Mouse (Mus musculus) heart, embryonic 12.5 days (tissue): Measurements from ENCODE around the gene Mrpl41. TPM values are rescaled to one million over a fixed set of nuclear protein-coding genes. Genes with fewer than 3 reads are reported as not detected.

ENCODE experiments used
- ATAC-seq: fragments of 200-750 bp; cut with Nextera tagmentation; 2 replicates; pipeline ENCODE4 v1.8.0; 2017; ENCODE audit warnings: moderate TSS enrichment, moderate library complexity; ENCODE audit not compliant: insufficient number of reproducible peaks, low FRiP score
- H3K27ac ChIP-seq: fragments of 300-500 bp; sonication (generic); 2 replicates; pipeline ENCODE4 v1.5.1; 2016; ENCODE audit warnings: mild to moderate bottlenecking, moderate library complexity; ENCODE audit not compliant: poor library complexity, severe bottlenecking
- H3K27me3 ChIP-seq: fragments of 300-500 bp; sonication (generic); replicated peaks from 2 replicates; pipeline ENCODE4 v1.6.1; 2016; ENCODE audit warnings: mild to moderate bottlenecking, moderate library complexity
- H3K36me3 ChIP-seq: fragments of 300-500 bp; sonication (generic); 2 replicates; pipeline ENCODE4 v1.6.1; 2016; ENCODE audit warnings: mild to moderate bottlenecking, moderate library complexity
- H3K4me1 ChIP-seq: fragments of 300-500 bp; sonication (generic); replicated peaks from 2 replicates; pipeline ENCODE4 v1.6.1; 2016; ENCODE audit warnings: mild to moderate bottlenecking
- H3K4me2 ChIP-seq: fragments of 300-500 bp; sonication (generic); 2 replicates; pipeline ENCODE4 v1.6.1; 2016; ENCODE audit warnings: mild to moderate bottlenecking, moderate library complexity
- H3K4me3 ChIP-seq: fragments of 300-500 bp; sonication (generic); 2 replicates; pipeline ENCODE4 v1.5.1; 2016; ENCODE audit warnings: mild to moderate bottlenecking
- H3K9ac ChIP-seq: fragments of 300-500 bp; sonication (generic); 2 replicates; pipeline ENCODE4 v1.6.1; 2016; ENCODE audit warnings: mild to moderate bottlenecking, moderate library complexity
- H3K9me3 ChIP-seq: fragments of 300-500 bp; sonication (generic); replicated peaks from 2 replicates; pipeline ENCODE4 v1.6.1; 2016; ENCODE audit warnings: mild to moderate bottlenecking, moderate library complexity
- WGBS: fragments of 180-500 bp; shearing (Covaris S2); methylation state at CpG from one replicate; pipeline ENCODE4 v1.1.7; 2016; 5-methylcytosine and 5-hydroxymethylcytosine counted together
- microRNA-seq: library from miRNA; unstranded; fragments of <30 nt; microRNA quantifications from one replicate; pipeline ENCODE4, GENCODE M21; 2017
- polyA plus RNA-seq: library from polyadenylated mRNA; unstranded; fragments of >200 nt; fragmentation: Nextera tagmentation; extraction: Ambion mirVana; gene quantifications from 2 replicates; pipeline ENCODE4 v1.2.1, GENCODE M21; 2016

Mrpl41 gene
- polyA plus RNA-seq, 1 experiment from 2014 or later: 113 TPM

- Histone ChIP-seq H3K4me3 (peak within 1 kb of the TSS; percentile 64), H3K4me2 (peak within 1 kb of the TSS; percentile 94), H3K27me3 (peaks cover 13% of the 10 kb centered on the region; the same call in 1 of the 2 replicates), H3K27ac (no peak within 1 kb of the TSS), H3K9ac (peak within 1 kb of the TSS; percentile 71), H3K9me3 (no peaks in the 10 kb centered on the region), H3K4me1 (peaks cover 11% of the 10 kb centered on the region), H3K36me3 (no peaks in the 10 kb centered on the region)
- under 1% methylated on average over 48 of the region's 49 CpGs for WGBS
- ATAC-seq: peak; percentile 95
Observed at GRCm38 (mm10) chr2:24935057-24935796, 39.7 kb downstream of the Mrpl41 start, which contains the start of gene Arrdc1. Arrdc1 (minus strand) TSS chr2:24935252.

- no peaks in the 10 kb centered on the region for H3K9me3 ChIP-seq
- peak overlapping the region; percentile 94 for H3K4me2 ChIP-seq
- H3K27ac ChIP-seq: no peak overlapping the region
- peak; percentile 68 for ATAC-seq
- peaks cover 9% of the 10 kb centered on the region for H3K27me3 ChIP-seq
- H3K4me1 ChIP-seq: peaks cover 11% of the 10 kb centered on the region
- H3K9ac ChIP-seq: peak overlapping the region; percentile 71
- no peaks in the 10 kb centered on the region for H3K36me3 ChIP-seq
- H3K4me3 ChIP-seq: peak overlapping the region; percentile 64
- WGBS: 6% methylated on average over 19 of the region's 19 CpGs
Observed at GRCm38 (mm10) chr2:24934441-24934963, 40.4 kb downstream of the Mrpl41 start.

- H3K36me3 ChIP-seq: no peaks in the 10 kb centered on the region
- WGBS: 87% methylated on average over 5 of the region's 5 CpGs
- no peak overlapping the region for H3K27ac ChIP-seq
- no peak overlapping the region for H3K4me2 ChIP-seq
- H3K4me1 ChIP-seq: peaks cover 6% of the 10 kb centered on the region
- H3K4me3 ChIP-seq: no peak overlapping the region
- H3K9ac ChIP-seq: no peak overlapping the region
- no peak for ATAC-seq
- H3K27me3 ChIP-seq: peaks cover 5% of the 10 kb centered on the region; the same call in 1 of the 2 replicates
- no peaks in the 10 kb centered on the region for H3K9me3 ChIP-seq
Observed at GRCm38 (mm10) chr2:24929593-24929992, 45.3 kb downstream of the Mrpl41 start.

- H3K27me3 ChIP-seq: peaks cover 5% of the 10 kb centered on the region; the same call in 1 of the 2 replicates
- H3K9me3 ChIP-seq: no peaks in the 10 kb centered on the region
- H3K4me1 ChIP-seq: peaks cover 1% of the 10 kb centered on the region
- 54% methylated on average over 2 of the region's 2 CpGs for WGBS
- H3K9ac ChIP-seq: no peak overlapping the region
- no peak for ATAC-seq
- no peak overlapping the region for H3K4me2 ChIP-seq
- no peak overlapping the region for H3K27ac ChIP-seq
- H3K36me3 ChIP-seq: no peaks in the 10 kb centered on the region
- H3K4me3 ChIP-seq: no peak overlapping the region
Observed at GRCm38 (mm10) chr2:24929119-24929518, 45.8 kb downstream of the Mrpl41 start.

GRCm38 (mm10) chr2:24927810-24928479 lies 47.0 kb downstream of the Mrpl41 start:
- no peak overlapping the region for H3K9ac ChIP-seq
- no peaks in the 10 kb centered on the region for H3K36me3 ChIP-seq
- no peak overlapping the region for H3K27ac ChIP-seq
- WGBS: 63% methylated on average over 4 of the region's 4 CpGs
- H3K4me1 ChIP-seq: no peaks in the 10 kb centered on the region
- peaks cover 5% of the 10 kb centered on the region; the same call in 1 of the 2 replicates for H3K27me3 ChIP-seq
- no peak overlapping the region for H3K4me2 ChIP-seq
- ATAC-seq: no peak
- no peak overlapping the region for H3K4me3 ChIP-seq
- no peaks in the 10 kb centered on the region for H3K9me3 ChIP-seq

GRCm38 (mm10) chr2:24926965-24927358 lies 47.9 kb downstream of the Mrpl41 start:
- no peak overlapping the region for H3K4me3 ChIP-seq
- H3K9me3 ChIP-seq: no peaks in the 10 kb centered on the region

GRCm38 (mm10) chr2:24926345-24926964 lies 48.4 kb downstream of the Mrpl41 start:
- 75% methylated on average over 9 of the region's 9 CpGs for WGBS
- ATAC-seq: no peak
- no peak overlapping the region for H3K9ac ChIP-seq
- H3K27me3 ChIP-seq: peaks cover 5% of the 10 kb centered on the region; the same call in 1 of the 2 replicates
- H3K4me3 ChIP-seq: no peak overlapping the region
- no peak overlapping the region for H3K27ac ChIP-seq
- no peaks in the 10 kb centered on the region for H3K4me1 ChIP-seq
- no peak overlapping the region for H3K4me2 ChIP-seq
- no peaks in the 10 kb centered on the region for H3K36me3 ChIP-seq
- H3K9me3 ChIP-seq: no peaks in the 10 kb centered on the region

More at GRCm38 (mm10) chr2:24926965-24927358, 47.9 kb downstream of the Mrpl41 start:
- Histone ChIP-seq H3K4me2 (no peak overlapping the region), H3K27ac (no peak overlapping the region), H3K36me3 (no peaks in the 10 kb centered on the region), H3K4me1 (no peaks in the 10 kb centered on the region), H3K9ac (no peak overlapping the region), H3K27me3 (peaks cover 5% of the 10 kb centered on the region; the same call in 1 of the 2 replicates)
- no peak for ATAC-seq
- 59% methylated on average over 7 of the region's 7 CpGs for WGBS

- WGBS: 74% methylated on average over 8 of the region's 8 CpGs
- no peak for ATAC-seq
- Histone ChIP-seq H3K27me3 (peaks cover 5% of the 10 kb centered on the region; the same call in 1 of the 2 replicates), H3K36me3 (no peaks in the 10 kb centered on the region), H3K9me3 (no peaks in the 10 kb centered on the region), H3K4me3 (no peak overlapping the region), H3K27ac (no peak overlapping the region), H3K4me2 (no peak overlapping the region), H3K9ac (no peak overlapping the region), H3K4me1 (no peaks in the 10 kb centered on the region)
Observed at GRCm38 (mm10) chr2:24925284-24925683, 49.6 kb downstream of the Mrpl41 start.

Small RNAs within 50 kb of the gene (microRNA-seq; reads per million reads assigned to microRNA genes)
- gene Gm22875: not detected

Other genes with a start within 250 kb of the Mrpl41 start
- gene Cacna1b, start 211.9 kb downstream of the Mrpl41 start, polyA plus RNA-seq: 0.18 and 0.23 TPM in 2 replicates
- gene Ehmt1, start 55.5 kb downstream of the Mrpl41 start, polyA plus RNA-seq: 61.8 and 62.0 TPM in 2 replicates
- gene Arrdc1, start 39.8 kb downstream of the Mrpl41 start, polyA plus RNA-seq: 11.4 and 12.0 TPM in 2 replicates
- 12.5 and 13.0 TPM in 2 replicates for gene Zmynd19, start 25.3 kb downstream of the Mrpl41 start, polyA plus RNA-seq
- gene Dph7, start 12.7 kb downstream of the Mrpl41 start, polyA plus RNA-seq: 19.0 and 19.3 TPM in 2 replicates
- 9.5 and 11.3 TPM in 2 replicates for gene Pnpla7, start 935 bp upstream of the Mrpl41 start, polyA plus RNA-seq
- 58.7 and 62.8 TPM in 2 replicates for gene Nsmf, start 79.3 kb upstream of the Mrpl41 start, polyA plus RNA-seq
- gene Entpd8, start 105.2 kb upstream of the Mrpl41 start, polyA plus RNA-seq: not detected in 2 replicates
- 0.10 TPM in 1 of 2 replicates, not detected in the other for gene Noxa1, start 120.1 kb upstream of the Mrpl41 start, polyA plus RNA-seq
- gene Nrarp, start 205.7 kb upstream of the Mrpl41 start, polyA plus RNA-seq: 10.8 and 12.8 TPM in 2 replicates
- 6.6 and 7.0 TPM in 2 replicates for gene Tor4a, start 221.8 kb upstream of the Mrpl41 start, polyA plus RNA-seq
- 73.3 and 74.4 TPM in 2 replicates for gene Nelfb, start 236.4 kb upstream of the Mrpl41 start, polyA plus RNA-seq
- not detected in 2 replicates for gene Stpg3, start 239.5 kb upstream of the Mrpl41 start, polyA plus RNA-seq
- gene Fam166a, start 243.6 kb upstream of the Mrpl41 start, polyA plus RNA-seq: not detected in 2 replicates
- 388 and 392 TPM in 2 replicates for gene Tubb4b, start 249.6 kb upstream of the Mrpl41 start, polyA plus RNA-seq